Mouse (Mus musculus): ENCODE measurements at regions not wholly inside any gene's neighbourhood (a gene's known extent, or its start where the extent isn't known, plus 50 kb on each side); places are given as distances from the start of the nearest gene placed in this dataset.

GRCm38 (mm10) chr2:74463407-74463806 is 115.8 kb downstream of the Lnpk start:
- peak in 1 of 2 experiments; percentile 9 for DNase-seq (ENCODE audit: low spot score in 2 of 2)

GRCm38 (mm10) chr2:74461211-74461844 is 117.9 kb downstream of the Lnpk start:
- DNase-seq (ENCODE audit: low spot score in 2 of 2): no peak

GRCm38 (mm10) chr2:74454431-74454830 is 124.8 kb downstream of the Lnpk start:
- no peak for DNase-seq (ENCODE audit: low spot score in 2 of 2)

- no peak for DNase-seq (ENCODE audit: low spot score in 2 of 2)
Measured at GRCm38 (mm10) chr2:74452679-74453078, 126.6 kb downstream of the Lnpk start.

- DNase-seq (ENCODE audit: low spot score in 2 of 2): no peak
Measured at GRCm38 (mm10) chr2:74451578-74451977, 127.7 kb downstream of the Lnpk start.

GRCm38 (mm10) chr2:74451038-74451437 is 128.2 kb downstream of the Lnpk start:
- no peak for DNase-seq (ENCODE audit: low spot score in 2 of 2)

GRCm38 (mm10) chr2:74450064-74450765 is 129.0 kb downstream of the Lnpk start:
- DNase-seq (ENCODE audit: low spot score in 2 of 2): no peak

GRCm38 (mm10) chr2:74435184-74435911 is 143.9 kb downstream of the Lnpk start:
- DNase-seq (ENCODE audit: low spot score in 2 of 2): no peak

GRCm38 (mm10) chr2:74426746-74427145 is 152.5 kb downstream of the Lnpk start:
- DNase-seq (ENCODE audit: low spot score in 2 of 2): peak; percentile 37 to 38

- DNase-seq (ENCODE audit: low spot score in 2 of 2): peak; percentile 63 to 67
Measured at GRCm38 (mm10) chr2:74424726-74425125, 154.5 kb downstream of the Lnpk start.

- DNase-seq (ENCODE audit: low spot score in 2 of 2): no peak
Measured at GRCm38 (mm10) chr2:74416097-74416496, 163.1 kb downstream of the Lnpk start.

- no peak for DNase-seq (ENCODE audit: low spot score in 2 of 2)
Measured at GRCm38 (mm10) chr2:74414721-74415120, 164.5 kb downstream of the Lnpk start.

- DNase-seq (ENCODE audit: low spot score in 2 of 2): peak; percentile 15 to 36
Measured at GRCm38 (mm10) chr2:74409856-74410404, 169.3 kb downstream of the Lnpk start.

GRCm38 (mm10) chr2:74404493-74404892 is 174.7 kb downstream of the Lnpk start:
- DNase-seq (ENCODE audit: low spot score in 2 of 2): peak in 1 of 2 experiments; percentile 7

GRCm38 (mm10) chr2:74391064-74391463 is 188.2 kb downstream of the Lnpk start:
- DNase-seq (ENCODE audit: low spot score in 2 of 2): no peak

GRCm38 (mm10) chr2:74388078-74388477 is 191.2 kb downstream of the Lnpk start:
- peak in 1 of 2 experiments; percentile 11 for DNase-seq (ENCODE audit: low spot score in 2 of 2)

- DNase-seq (ENCODE audit: low spot score in 2 of 2): no peak
Measured at GRCm38 (mm10) chr2:74384918-74385317, 194.3 kb downstream of the Lnpk start.

GRCm38 (mm10) chr2:74380574-74381287 is 198.5 kb downstream of the Lnpk start:
- no peak for DNase-seq (ENCODE audit: low spot score in 2 of 2)

- no peak for DNase-seq (ENCODE audit: low spot score in 2 of 2)
Measured at GRCm38 (mm10) chr2:74378709-74379108, 200.5 kb downstream of the Lnpk start.

- no peak for DNase-seq (ENCODE audit: low spot score in 2 of 2)
Measured at GRCm38 (mm10) chr2:74373938-74374337, 205.3 kb downstream of the Lnpk start.

- no peak for DNase-seq (ENCODE audit: low spot score in 2 of 2)
Measured at GRCm38 (mm10) chr2:74373056-74373455, 206.2 kb downstream of the Lnpk start.

GRCm38 (mm10) chr2:74363255-74363654 is 216.0 kb downstream of the Lnpk start:
- no peak for DNase-seq (ENCODE audit: low spot score in 2 of 2)

Data from right cerebral cortex, adult 2 months (tissue).